Mouse (Mus musculus): ENCODE measurements around the gene Slc13a1.

- TF ChIP-seq EP300 (IDR thresholded peaks at IDR 0.05; ENCODE audit: low read depth) (no peak), CTCF (IDR thresholded peaks at IDR 0.05; ENCODE audit: low read depth) (no peak)
Measured at GRCm38 (mm10) chr6:24154901-24155300, 13.0 kb downstream of the Slc13a1 start.
